Mouse (Mus musculus) thymus, postnatal 14 days (tissue): ENCODE data around the gene Gm14214.

Experiments used
- DNase-seq: peaks from one replicate; pipeline ENCODE4 v3.0.0; 2021

The Gm14214 gene

GRCm38 (mm10) chr2:154723473-154723872 is 46.4 kb downstream of the Gm14214 start:
- no peak for DNase-seq

DNA sequence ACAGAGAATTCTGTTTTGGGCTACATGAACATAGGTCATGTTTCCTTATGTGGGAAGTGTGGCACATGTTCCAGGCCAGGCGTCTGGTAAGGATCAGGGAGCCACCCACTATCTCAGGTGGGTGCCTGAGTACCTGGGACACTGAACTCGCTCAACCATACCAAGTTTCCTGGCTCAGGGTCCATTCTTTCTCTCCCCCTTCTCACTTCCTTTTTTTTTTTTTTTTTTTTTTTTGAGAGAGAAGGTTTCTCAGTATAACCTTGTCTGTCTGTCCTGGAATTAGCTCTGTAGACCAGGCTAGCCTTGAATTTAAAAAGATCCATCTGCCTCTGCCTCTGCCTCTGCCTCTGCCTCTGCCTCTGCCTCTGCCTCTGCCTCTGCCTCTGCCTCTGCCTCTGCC is 49.5 kb downstream of the Gm14214 start:
- no peak for DNase-seq
